Mouse (Mus musculus) embryonic facial prominence, embryonic 14.5 days (tissue): ENCODE results near the gene Nsd2. TPM values are rescaled to one million over a fixed set of nuclear protein-coding genes. Genes with fewer than 3 reads are reported as not detected.

Experiments
- ATAC-seq: fragments of 200-750 bp; cut with Nextera tagmentation; 2 replicates; pipeline ENCODE4 v1.8.0; 2017; ENCODE audit warnings: low read depth, moderate number of reproducible peaks, moderate TSS enrichment
- DNase-seq: peaks from one replicate; pipeline ENCODE4 v3.0.0-alpha.2; 2015; ENCODE audit warnings: low spot score
- H3K27ac ChIP-seq: fragments of 300-500 bp; sonication (generic); replicated peaks from 2 replicates; pipeline ENCODE4 v1.5.1; 2014; ENCODE audit warnings: low read depth, mild to moderate bottlenecking, low read length, moderate library complexity
- H3K27me3 ChIP-seq: fragments of 300-500 bp; sonication (generic); replicated peaks from 2 replicates; pipeline ENCODE4 v1.6.1; 2014; ENCODE audit warnings: low read length; ENCODE audit not compliant: control insufficient read depth, insufficient read depth
- H3K36me3 ChIP-seq: fragments of 300-500 bp; sonication (generic); 2 replicates; pipeline ENCODE4 v1.6.1; 2014; ENCODE audit warnings: low read length, mixed read lengths; ENCODE audit not compliant: control insufficient read depth, insufficient read depth
- H3K4me1 ChIP-seq: fragments of 300-500 bp; sonication (generic); 2 replicates; pipeline ENCODE4 v1.6.1; 2014; ENCODE audit warnings: antibody characterized with exemption, low read length; ENCODE audit not compliant: control insufficient read depth, insufficient read depth
- H3K4me2 ChIP-seq: fragments of 300-500 bp; sonication (generic); 2 replicates; pipeline ENCODE4 v1.6.1; 2014; ENCODE audit warnings: low read depth, mild to moderate bottlenecking, low read length, moderate library complexity, mixed read lengths
- H3K4me3 ChIP-seq: fragments of 300-500 bp; sonication (generic); 2 replicates; pipeline ENCODE4 v1.5.1; 2014; ENCODE audit warnings: low read depth, mild to moderate bottlenecking, low read length
- H3K9ac ChIP-seq: fragments of 300-500 bp; sonication (generic); 2 replicates; pipeline ENCODE4 v1.6.1; 2014; ENCODE audit warnings: low read depth, mild to moderate bottlenecking, low read length, moderate library complexity, mixed read lengths
- H3K9me3 ChIP-seq: fragments of 300-500 bp; sonication (generic); 2 replicates; pipeline ENCODE4 v1.6.1; 2016; ENCODE audit warnings: low read length; ENCODE audit not compliant: control insufficient read depth
- WGBS: fragments of 180-500 bp; shearing (Covaris S2); extraction: QIAGEN DNeasy Blood & Tissue Kit; methylation state at CpG from one replicate; pipeline ENCODE4 v1.1.7; 2014; 5-methylcytosine and 5-hydroxymethylcytosine counted together
- polyA plus RNA-seq: library from polyadenylated mRNA; unstranded; fragments of >200 nt; fragmentation: Nextera tagmentation; extraction: Ambion mirVana; gene quantifications from 2 replicates; pipeline ENCODE4 v1.2.1, GENCODE M21; 2014

The Nsd2 gene
- 40.4 and 45.7 TPM in 2 replicates for polyA plus RNA-seq

- Histone ChIP-seq H3K9ac (peak within 1 kb of the TSS; percentile 99), H3K36me3 (no peaks in the 10 kb centered on the region), H3K4me1 (peaks cover 18% of the 10 kb centered on the region; the same call in 1 of the 2 replicates), H3K27ac (peak within 1 kb of the TSS; percentile 97), H3K4me3 (peak within 1 kb of the TSS; percentile 100), H3K27me3 (no peaks in the 10 kb centered on the region), H3K4me2 (peak within 1 kb of the TSS; percentile 87), H3K9me3 (no peaks in the 10 kb centered on the region)
- WGBS, result under 1% methylated on average over 32 of the region's 136 CpGs
- peak; percentile 97 for DNase-seq
- peak; percentile 91 for ATAC-seq
These were observed at the start of gene Nsd2 for GRCm38 (mm10) chr5:33819876-33820732. Nsd2 (plus strand) TSS chr5:33820725.

- H3K9ac ChIP-seq, result no peak overlapping the region
- peaks cover 33% of the 10 kb centered on the region for H3K36me3 ChIP-seq
- H3K27me3 ChIP-seq, result no peaks in the 10 kb centered on the region
- no peak overlapping the region for H3K4me3 ChIP-seq
- DNase-seq (no peak), ATAC-seq (no peak)
- H3K27ac ChIP-seq, result no peak overlapping the region
- H3K9me3 ChIP-seq, result no peaks in the 10 kb centered on the region
- H3K4me2 ChIP-seq, result no peak overlapping the region
- H3K4me1 ChIP-seq, result peaks cover 3% of the 10 kb centered on the region; the same call in 1 of the 2 replicates
These were observed 43.3 kb upstream of the Nsd2 start for GRCm38 (mm10) chr5:33777195-33777594.

- ATAC-seq (no peak), DNase-seq (no peak)
- peaks cover 15% of the 10 kb centered on the region; the same call in 1 of the 2 replicates for H3K36me3 ChIP-seq
- peak overlapping the region; percentile 69; the same call in 1 of the 2 replicates for H3K27ac ChIP-seq
- H3K4me1 ChIP-seq, result peaks cover 6% of the 10 kb centered on the region; the same call in 1 of the 2 replicates
- H3K9me3 ChIP-seq, result no peaks in the 10 kb centered on the region
- H3K9ac ChIP-seq, result peak overlapping the region; percentile 84
- 5% methylated on average over 11 of the region's 11 CpGs for WGBS
- H3K4me2 ChIP-seq, result peak overlapping the region; percentile 79
- H3K27me3 ChIP-seq, result no peaks in the 10 kb centered on the region
- H3K4me3 ChIP-seq, result peak overlapping the region; percentile 82
These were observed 38.6 kb upstream of the Nsd2 start for GRCm38 (mm10) chr5:33781964-33782344.

GRCm38 (mm10) chr5:33782345-33782998, 38.1 kb upstream of the Nsd2 start, which contains the start of gene Letm1:
Letm1 (minus strand) TSS chr5:33782817.
- peak within 1 kb of the TSS; percentile 82 for H3K4me3 ChIP-seq
- H3K27me3 ChIP-seq, result no peaks in the 10 kb centered on the region
- H3K9me3 ChIP-seq, result no peaks in the 10 kb centered on the region
- peaks cover 10% of the 10 kb centered on the region; the same call in 1 of the 2 replicates for H3K36me3 ChIP-seq
- H3K4me2 ChIP-seq, result peak within 1 kb of the TSS; percentile 79
- peaks cover 6% of the 10 kb centered on the region; the same call in 1 of the 2 replicates for H3K4me1 ChIP-seq
- H3K27ac ChIP-seq, result peak within 1 kb of the TSS; percentile 69; the same call in 1 of the 2 replicates
- DNase-seq (peak; percentile 98), ATAC-seq (peak; percentile 100)
- WGBS, result 0% methylated on average over 55 of the region's 65 CpGs
- peak within 1 kb of the TSS; percentile 84 for H3K9ac ChIP-seq

GRCm38 (mm10) chr5:33782999-33783390, 37.5 kb upstream of the Nsd2 start:
- Histone ChIP-seq H3K4me2 (peak overlapping the region; percentile 79), H3K4me3 (peak overlapping the region; percentile 82), H3K27ac (no peak overlapping the region), H3K9ac (peak overlapping the region; percentile 84), H3K36me3 (peaks cover 5% of the 10 kb centered on the region; the same call in 1 of the 2 replicates), H3K9me3 (no peaks in the 10 kb centered on the region), H3K4me1 (peaks cover 6% of the 10 kb centered on the region; the same call in 1 of the 2 replicates), H3K27me3 (no peaks in the 10 kb centered on the region)
- 6% methylated on average over 6 of the region's 6 CpGs for WGBS
- DNase-seq (no peak), ATAC-seq (peak; percentile 68)

- Histone ChIP-seq H3K27ac (no peak overlapping the region), H3K9ac (no peak overlapping the region), H3K27me3 (no peaks in the 10 kb centered on the region), H3K4me3 (no peak overlapping the region), H3K4me2 (no peak overlapping the region), H3K9me3 (no peaks in the 10 kb centered on the region), H3K4me1 (no peaks in the 10 kb centered on the region), H3K36me3 (no peaks in the 10 kb centered on the region)
- no peak for ATAC-seq
- DNase-seq, result no peak
- WGBS, result 69% methylated on average over 5 of the region's 5 CpGs
These were observed 28.4 kb upstream of the Nsd2 start for GRCm38 (mm10) chr5:33791912-33792643.

- Histone ChIP-seq H3K4me1 (no peaks in the 10 kb centered on the region), H3K4me3 (no peak overlapping the region), H3K27me3 (no peaks in the 10 kb centered on the region), H3K4me2 (no peak overlapping the region), H3K9ac (no peak overlapping the region), H3K36me3 (no peaks in the 10 kb centered on the region), H3K9me3 (peaks cover 19% of the 10 kb centered on the region), H3K27ac (no peak overlapping the region)
- ATAC-seq (no peak), DNase-seq (no peak)
- 78% methylated on average over 2 of the region's 2 CpGs for WGBS
These were observed 17.2 kb upstream of the Nsd2 start for GRCm38 (mm10) chr5:33803337-33803736.

- Histone ChIP-seq H3K36me3 (no peaks in the 10 kb centered on the region), H3K9me3 (no peaks in the 10 kb centered on the region), H3K27ac (no peak overlapping the region), H3K9ac (no peak overlapping the region), H3K4me2 (no peak overlapping the region), H3K4me3 (no peak overlapping the region), H3K27me3 (no peaks in the 10 kb centered on the region), H3K4me1 (no peaks in the 10 kb centered on the region)
- DNase-seq, result no peak
- 87% methylated on average over 4 of the region's 4 CpGs for WGBS
- no peak for ATAC-seq
These were observed 9.0 kb upstream of the Nsd2 start for GRCm38 (mm10) chr5:33811519-33811918.
